Mouse (Mus musculus) layer of hippocampus, adult 11-12 months (tissue): ENCODE measurements around the gene Smg6.

Experiments used
- DNase-seq: peaks from one replicate; pipeline ENCODE4 v3.0.0; 2022; ENCODE audit warnings: low spot score

Gene Smg6

GRCm38 (mm10) chr11:75049807-75050206 lies 124.2 kb downstream of the Smg6 start:
- DNase-seq: no peak

GRCm38 (mm10) chr11:75051239-75051638 lies 125.6 kb downstream of the Smg6 start:
- no peak for DNase-seq

GRCm38 (mm10) chr11:75051712-75052550 lies 126.3 kb downstream of the Smg6 start:
- no peak for DNase-seq

GRCm38 (mm10) chr11:75053020-75053419 lies 127.4 kb downstream of the Smg6 start:
- no peak for DNase-seq

GRCm38 (mm10) chr11:75053722-75054121 lies 128.1 kb downstream of the Smg6 start:
- no peak for DNase-seq

- no peak for DNase-seq
These were observed 128.7 kb downstream of the Smg6 start for GRCm38 (mm10) chr11:75054184-75054877.

GRCm38 (mm10) chr11:75054878-75055214 lies 129.2 kb downstream of the Smg6 start:
- no peak for DNase-seq

GRCm38 (mm10) chr11:75062650-75063049 lies 137.0 kb downstream of the Smg6 start:
- no peak for DNase-seq

- no peak for DNase-seq
These were observed 138.6 kb downstream of the Smg6 start for GRCm38 (mm10) chr11:75064266-75064665.

GRCm38 (mm10) chr11:75071352-75071751 lies 145.7 kb downstream of the Smg6 start:
- DNase-seq: no peak

- DNase-seq: no peak
These were observed 147.5 kb downstream of the Smg6 start for GRCm38 (mm10) chr11:75072932-75073625.

- no peak for DNase-seq
These were observed 148.1 kb downstream of the Smg6 start for GRCm38 (mm10) chr11:75073696-75074095.

GRCm38 (mm10) chr11:75074543-75074942 lies 148.9 kb downstream of the Smg6 start:
- DNase-seq: no peak

GRCm38 (mm10) chr11:75078616-75079015 lies 153.0 kb downstream of the Smg6 start:
- DNase-seq: no peak

- no peak for DNase-seq
These were observed 157.4 kb downstream of the Smg6 start for GRCm38 (mm10) chr11:75083031-75083430.

- no peak for DNase-seq
These were observed 166.5 kb downstream of the Smg6 start for GRCm38 (mm10) chr11:75092159-75092558.

- no peak for DNase-seq
These were observed 167.0 kb downstream of the Smg6 start for GRCm38 (mm10) chr11:75092656-75093055.

- no peak for DNase-seq
These were observed 169.1 kb downstream of the Smg6 start for GRCm38 (mm10) chr11:75094759-75095158.

GRCm38 (mm10) chr11:75102763-75103339 lies 177.2 kb downstream of the Smg6 start:
- DNase-seq: peak; percentile 22

- no peak for DNase-seq
These were observed 181.0 kb downstream of the Smg6 start for GRCm38 (mm10) chr11:75106614-75107013.

GRCm38 (mm10) chr11:75108909-75109308 lies 183.3 kb downstream of the Smg6 start:
- no peak for DNase-seq

GRCm38 (mm10) chr11:75116379-75116778 lies 190.8 kb downstream of the Smg6 start:
- no peak for DNase-seq
